Mouse (Mus musculus): ENCODE results near the gene Mapt.
A peak's percentile ranks its signal among the peaks of the same experiment; 100 is the strongest.
"Not testable (repeated sequence)": the region's sequence is repeated elsewhere in the genome, so short reads cannot be mapped to it uniquely, and the experiment has no call there.

Gene Mapt

GRCm38 (mm10) chr11:104233574-104234206, 2.5 kb downstream of the Mapt start:
- DNase-seq, result peak in 1 of 2 experiments; percentile 27

- DNase-seq, result no peak
These were observed 3.5 kb downstream of the Mapt start for GRCm38 (mm10) chr11:104234680-104235079.

- no peak for DNase-seq
These were observed 4.7 kb downstream of the Mapt start for GRCm38 (mm10) chr11:104235881-104236280.

DNA sequence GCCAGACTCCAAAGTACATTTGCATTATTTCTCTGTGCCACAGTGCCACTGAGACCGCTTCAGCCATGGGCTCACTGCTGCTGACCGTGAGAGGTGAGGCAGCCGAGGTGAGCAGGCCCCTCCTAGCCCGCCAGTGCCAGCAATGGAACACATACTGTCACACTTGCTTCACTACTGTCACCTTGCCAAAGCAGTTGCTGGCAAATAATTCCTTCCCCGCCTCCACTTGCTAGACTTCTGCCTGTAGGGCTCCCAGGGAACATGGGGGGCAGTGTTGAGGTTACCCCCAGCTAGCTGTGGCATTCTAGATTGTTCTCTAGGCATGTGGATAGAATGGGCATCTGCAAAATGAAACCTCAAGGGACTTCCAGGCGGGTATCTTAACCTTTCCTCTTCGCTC, 6.0 kb downstream of the Mapt start:
- peak; percentile 35 to 59 for DNase-seq

- DNase-seq, result no peak
These were observed 7.0 kb downstream of the Mapt start for GRCm38 (mm10) chr11:104237958-104238747.

GRCm38 (mm10) chr11:104245478-104245877, 14.3 kb downstream of the Mapt start:
- DNase-seq, result not testable (repeated sequence)

DNA sequence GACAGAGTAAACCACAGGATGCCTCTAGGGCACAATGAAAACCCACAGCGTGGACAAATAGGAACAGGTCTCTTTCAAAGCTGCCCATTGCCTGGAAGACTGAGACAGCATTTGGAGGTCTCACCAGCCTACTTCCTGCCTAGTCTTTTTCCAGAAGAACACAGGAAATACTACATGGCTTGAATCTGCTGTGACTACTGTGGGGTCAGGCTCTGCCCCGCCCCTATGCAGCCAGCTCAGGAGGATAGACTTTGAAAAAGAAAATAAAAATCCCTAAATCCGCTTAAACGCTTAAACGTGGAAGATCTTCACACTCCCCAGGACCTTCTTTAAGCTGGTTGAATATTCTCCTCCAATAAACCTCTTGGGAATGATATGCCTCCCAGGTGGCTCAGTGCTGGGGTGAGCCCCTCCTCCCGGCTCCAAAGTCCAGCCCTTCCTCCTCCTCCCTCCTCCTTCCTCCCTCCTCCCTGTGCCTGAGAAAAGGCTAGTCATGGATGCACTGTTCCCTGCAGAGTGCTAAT, 15.0 kb downstream of the Mapt start:
- no peak for DNase-seq

GRCm38 (mm10) chr11:104247141-104247717, 16.0 kb downstream of the Mapt start:
- DNase-seq, result peak; percentile 76 to 94

GRCm38 (mm10) chr11:104249420-104249819, 18.2 kb downstream of the Mapt start:
- no peak for DNase-seq

- no peak for DNase-seq
These were observed 19.9 kb downstream of the Mapt start for GRCm38 (mm10) chr11:104251121-104251520.

GRCm38 (mm10) chr11:104252094-104252493, 20.9 kb downstream of the Mapt start:
- no peak for DNase-seq

GRCm38 (mm10) chr11:104254408-104255039, 23.3 kb downstream of the Mapt start:
- DNase-seq, result no peak

GRCm38 (mm10) chr11:104256179-104256578, 25.0 kb downstream of the Mapt start:
- no peak for DNase-seq

- DNase-seq, result no peak
These were observed 27.8 kb downstream of the Mapt start for GRCm38 (mm10) chr11:104258991-104259390.

- DNase-seq, result no peak
These were observed 33.5 kb downstream of the Mapt start for GRCm38 (mm10) chr11:104264683-104265082.

GRCm38 (mm10) chr11:104265669-104266068, 34.5 kb downstream of the Mapt start:
- DNase-seq, result no peak

- no peak for DNase-seq
These were observed 36.2 kb downstream of the Mapt start for GRCm38 (mm10) chr11:104267380-104267779.

DNA sequence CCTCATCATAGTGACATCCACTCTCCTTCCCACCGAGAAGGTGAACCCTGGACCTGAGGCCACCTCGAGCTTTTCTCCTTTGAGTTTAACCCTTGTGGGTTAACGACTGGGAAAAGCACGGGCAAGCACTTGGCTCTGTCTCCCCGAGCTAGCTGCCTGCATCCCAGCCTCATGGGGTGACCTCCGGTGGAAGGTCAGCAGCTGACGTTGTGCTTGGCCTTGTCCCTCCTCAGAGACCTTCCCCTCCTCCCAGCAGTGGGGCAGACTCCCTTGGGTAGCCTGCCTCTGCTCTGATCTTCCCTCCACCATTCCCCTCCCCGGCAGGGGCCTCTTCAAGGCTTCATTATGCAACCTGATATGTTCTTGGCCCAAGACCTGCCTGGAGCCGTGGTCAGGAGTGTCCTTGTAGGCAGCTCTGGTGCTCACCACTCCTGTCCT, 38.2 kb downstream of the Mapt start:
- DNase-seq, result peak in 1 of 2 experiments; percentile 44

DNA sequence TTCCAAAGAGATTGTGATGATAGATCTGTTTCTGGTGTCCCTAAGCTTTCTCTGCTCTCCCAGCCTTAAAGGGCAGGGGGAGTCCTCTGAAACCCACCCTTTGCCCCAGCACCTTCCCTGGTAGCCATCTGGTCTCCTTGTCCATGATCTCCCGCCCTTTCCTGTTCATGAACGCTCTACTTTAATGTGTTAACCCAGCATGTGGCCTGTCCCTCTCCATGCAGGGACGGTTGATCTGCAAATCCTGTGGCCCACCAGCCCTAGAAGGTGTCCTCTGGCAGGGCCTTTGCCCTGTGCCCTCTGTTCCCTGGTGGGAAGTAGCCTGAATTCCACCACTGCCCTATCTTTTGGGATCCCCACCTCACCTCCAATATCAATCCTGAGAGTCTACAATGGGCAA, 39.3 kb downstream of the Mapt start:
- no peak for DNase-seq

DNA sequence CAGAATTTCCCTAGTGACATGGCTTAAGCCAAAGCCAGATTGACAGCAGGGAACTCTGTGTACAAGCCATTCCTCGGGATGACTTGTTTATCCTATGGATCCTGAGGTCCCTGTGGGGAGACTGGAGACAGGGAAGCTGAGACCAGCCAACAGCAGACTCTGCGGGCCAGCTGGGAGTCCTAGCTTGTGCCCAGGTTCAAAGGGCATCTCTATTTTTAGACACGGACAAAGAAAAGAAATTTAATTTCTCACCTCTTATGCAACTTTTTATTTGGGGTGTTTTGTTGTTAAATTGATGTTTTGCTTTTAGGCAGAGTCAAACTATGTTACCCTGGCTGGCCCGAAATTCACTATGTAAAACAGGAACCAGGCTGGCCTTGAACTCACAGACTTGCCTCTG, 39.7 kb downstream of the Mapt start:
- DNase-seq, result peak in 1 of 2 experiments; percentile 41

- DNase-seq, result no peak
These were observed 40.7 kb downstream of the Mapt start for GRCm38 (mm10) chr11:104271876-104272275.

- peak in 1 of 2 experiments; percentile 48 for DNase-seq
These were observed 41.2 kb downstream of the Mapt start for GRCm38 (mm10) chr11:104272352-104272751.

DNA sequence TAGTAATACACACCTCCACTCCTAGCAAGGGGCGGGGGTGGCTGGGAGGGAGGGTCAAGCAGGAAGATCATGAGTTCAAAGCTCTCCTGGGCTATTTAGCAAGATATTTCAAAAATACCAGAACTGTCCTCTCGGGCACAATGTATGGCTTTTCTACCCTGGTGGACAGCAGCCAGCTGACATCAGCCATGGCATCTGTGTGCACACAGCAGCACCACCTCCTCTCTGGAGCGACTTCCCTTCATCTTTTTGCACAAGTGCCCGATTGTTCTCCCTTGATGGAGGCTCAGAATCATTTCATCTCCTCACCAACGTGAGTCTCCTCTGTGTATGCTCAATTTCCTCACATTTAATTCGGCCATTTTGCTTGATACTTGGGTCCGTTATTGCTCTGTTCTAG, 44.6 kb downstream of the Mapt start:
- DNase-seq, result no peak
